Mouse (Mus musculus) ES-E14 (cell line): Measurements from ENCODE around the gene Nt5c1a. TPM values are rescaled to one million over a fixed set of nuclear protein-coding genes. Genes with fewer than 3 reads are reported as not detected.

Source experiments
- DNase-seq: peaks from one replicate; pipeline ENCODE4 v3.0.0-alpha.2; 2013; ENCODE audit warnings: low read depth, low spot score
- H3K27ac ChIP-seq: 2 replicates; pipeline ENCODE4 v1.5.1; 2012; ENCODE audit warnings: low read depth, mild to moderate bottlenecking, low read length, moderate library complexity, mixed read lengths; ENCODE audit not compliant: poor library complexity, insufficient read depth, severe bottlenecking
- H3K36me3 ChIP-seq: 2 replicates; pipeline ENCODE4 v1.6.1; 2012; ENCODE audit warnings: mild to moderate bottlenecking, low read length, moderate library complexity, mixed read lengths; ENCODE audit not compliant: control insufficient read depth, poor library complexity, insufficient read depth, severe bottlenecking
- H3K4me1 ChIP-seq, 2 experiments: fragments of 150-350 bp in 1 of 2; sonication (generic) in 1 of 2; 2 replicates each; pipeline ENCODE4 v1.6.1; 2012; ENCODE audit warnings: low read length in 2 of 2, mild to moderate bottlenecking in 1 of 2, mixed read lengths in 1 of 2; ENCODE audit not compliant: control insufficient read depth in 2 of 2, insufficient read depth in 2 of 2, poor library complexity in 1 of 2
- H3K4me3 ChIP-seq, 2 experiments: fragments of 150-350 bp in 1 of 2; sonication (generic) in 1 of 2; 2 replicates each; pipeline ENCODE4 v1.5.1; 2012; ENCODE audit warnings: low read length in 2 of 2, low read depth in 1 of 2, mild to moderate bottlenecking in 1 of 2, mixed read lengths in 1 of 2; ENCODE audit not compliant: insufficient read depth in 1 of 2, poor library complexity in 1 of 2, severe bottlenecking in 1 of 2
- H3K9ac ChIP-seq: 2 replicates; pipeline ENCODE4 v1.6.1; 2012; ENCODE audit warnings: low read depth, mild to moderate bottlenecking, low read length, mixed read lengths; ENCODE audit not compliant: poor library complexity, insufficient read depth, severe bottlenecking
- H3K9me3 ChIP-seq: fragments of 150-350 bp; sonication (generic); 2 replicates; pipeline ENCODE4 v1.6.1; 2012; ENCODE audit warnings: low read depth, mild to moderate bottlenecking, low read length; ENCODE audit not compliant: control insufficient read depth, insufficient read depth
- CHD2 ChIP-seq: IDR thresholded peaks from 2 replicates; pipeline ENCODE4 v1.6.1; 2014; ENCODE audit warnings: mild to moderate bottlenecking, low read depth, low read length, inconsistent platforms
- HCFC1 ChIP-seq: IDR thresholded peaks from 2 replicates; pipeline ENCODE4 v1.6.1; 2012; ENCODE audit warnings: low read length, inconsistent platforms, borderline replicate concordance; ENCODE audit not compliant: insufficient read depth
- MAFK ChIP-seq: IDR thresholded peaks from 2 replicates; pipeline ENCODE4 v1.6.1; 2014; ENCODE audit warnings: mild to moderate bottlenecking, low read depth, low read length, inconsistent platforms; ENCODE audit not compliant: insufficient read depth
- ZC3H11A ChIP-seq: IDR thresholded peaks from 2 replicates; pipeline ENCODE4 v1.6.1; 2012; ENCODE audit warnings: low read depth, mild to moderate bottlenecking, inconsistent platforms, low read length, borderline replicate concordance
- ZNF384 ChIP-seq: IDR thresholded peaks from 2 replicates; pipeline ENCODE4 v1.6.1; 2012; ENCODE audit warnings: low read depth, low read length, inconsistent platforms
- in situ Hi-C, 2 experiments: fragments of 600-800 bp; cut with MboI; formaldehyde crosslinking; loops; one replicate each; pipeline ENCODE4 v1.15.1; 2025; ENCODE audit warnings: low sequenced_read_pairs in 2 of 2, inconsistent platforms in 1 of 2; ENCODE audit not compliant: unreplicated experiment in 2 of 2
- total RNA-seq: library from RNA; depleted of rRNA; stranded (reverse); fragments of 300-350 nt; gene quantifications from 2 replicates; pipeline ENCODE4 v1.2.3, GENCODE M21; 2012

Gene Nt5c1a
- total RNA-seq, 1 experiment, result not detected

DNA sequence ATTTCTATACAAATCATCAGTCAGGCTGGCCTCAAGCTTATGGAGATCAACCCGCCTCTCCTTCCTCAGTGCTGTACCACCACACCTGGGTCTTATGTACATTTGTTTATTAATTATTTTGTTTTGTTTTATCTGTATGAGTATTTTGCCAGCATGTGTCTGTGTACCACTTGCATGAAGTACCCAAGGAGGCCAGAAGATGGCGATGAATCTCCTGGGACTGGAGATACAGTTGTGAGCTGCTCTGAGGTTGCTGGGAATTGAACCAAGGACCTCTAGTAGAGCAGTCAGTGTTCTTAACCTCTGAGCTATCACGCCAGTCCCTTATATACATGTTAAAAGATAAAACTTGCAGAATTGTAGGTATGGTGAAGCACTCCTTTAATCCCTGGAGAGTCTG lies 22.0 kb downstream of the Nt5c1a start:
- in situ Hi-C loops, result no loop called here
- Histone ChIP-seq H3K4me3 (no peak overlapping the region), H3K27ac (no peak overlapping the region), H3K9me3 (no peaks in the 10 kb centered on the region), H3K36me3 (no peaks in the 10 kb centered on the region), H3K9ac (no peak overlapping the region), H3K4me1 (peaks cover 0 to 3% of the 10 kb centered on the region in 2 experiments; a peak in 1 of 4 replicates)
- TF ChIP-seq HCFC1 (no peak), MAFK (no peak), CHD2 (no peak), ZNF384 (no peak), ZC3H11A (no peak)
- no peak for DNase-seq

GRCm38 (mm10) chr4:123225718-123226403 lies 24.6 kb downstream of the Nt5c1a start:
- no peaks in the 10 kb centered on the region for H3K4me1 ChIP-seq
- H3K36me3 ChIP-seq, result no peaks in the 10 kb centered on the region
- no peak overlapping the region for H3K27ac ChIP-seq
- in situ Hi-C loops, result no loop called here
- DNase-seq, result no peak
- TF ChIP-seq MAFK (no peak), CHD2 (no peak), HCFC1 (no peak), ZNF384 (no peak), ZC3H11A (no peak)
- H3K9ac ChIP-seq, result no peak overlapping the region
- no peaks in the 10 kb centered on the region for H3K9me3 ChIP-seq
- no peak overlapping the region for H3K4me3 ChIP-seq

- in situ Hi-C loops, result no loop called here
Measured at GRCm38 (mm10) chr4:123227707-123228106, 26.4 kb downstream of the Nt5c1a start.

DNA sequence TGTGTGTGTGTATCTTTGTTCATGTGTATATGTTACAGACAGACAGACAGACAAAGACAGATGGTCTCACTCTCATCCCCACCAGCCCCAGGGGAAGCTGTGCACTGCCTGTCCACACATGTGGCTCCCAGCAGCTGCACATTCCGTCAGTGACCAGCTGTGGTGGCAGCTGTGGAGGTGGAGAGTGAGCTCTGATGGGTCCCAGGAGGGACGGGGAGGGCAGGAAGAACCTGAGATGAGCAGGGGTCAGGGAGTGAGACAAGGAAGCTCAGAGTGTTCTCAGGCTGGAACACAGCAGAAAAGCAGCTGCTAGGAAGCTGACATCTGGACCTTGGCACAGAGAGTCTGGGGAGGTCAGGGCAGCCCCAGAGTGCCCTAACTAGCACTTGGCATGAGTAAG lies 27.0 kb downstream of the Nt5c1a start:
- in situ Hi-C loops, result no loop called here
- TF ChIP-seq MAFK, result no peak
- no peak for TF ChIP-seq HCFC1
- TF ChIP-seq ZNF384, result no peak
- TF ChIP-seq ZC3H11A, result no peak
- no peak for TF ChIP-seq CHD2
- DNase-seq, result no peak
- no peak overlapping the region for H3K27ac ChIP-seq
- H3K4me1 ChIP-seq, result peaks cover 0 to 5% of the 10 kb centered on the region in 2 experiments; a peak in 1 of 4 replicates
- no peaks in the 10 kb centered on the region for H3K9me3 ChIP-seq
- H3K4me3 ChIP-seq, result no peak overlapping the region
- no peak overlapping the region for H3K9ac ChIP-seq
- H3K36me3 ChIP-seq, result no peaks in the 10 kb centered on the region

More at GRCm38 (mm10) chr4:123227707-123228106, 26.4 kb downstream of the Nt5c1a start:
- H3K4me3 ChIP-seq, result no peak overlapping the region
- TF ChIP-seq ZC3H11A (no peak), ZNF384 (no peak), HCFC1 (no peak), CHD2 (no peak), MAFK (no peak)
- peaks cover 0 to 2% of the 10 kb centered on the region in 2 experiments; a peak in 1 of 4 replicates for H3K4me1 ChIP-seq
- no peak overlapping the region for H3K9ac ChIP-seq
- H3K36me3 ChIP-seq, result no peaks in the 10 kb centered on the region
- H3K9me3 ChIP-seq, result no peaks in the 10 kb centered on the region
- DNase-seq, result no peak
- no peak overlapping the region for H3K27ac ChIP-seq
